9 mouse cellular contexts compared by ENCODE assay signal in genomic region chr16:17938821-17939220, GRCm38 (mm10). TPM values are rescaled to one million over a fixed set of nuclear protein-coding genes. Genes with fewer than 3 reads are reported as not detected.
DNase-seq lines count a peak whose midpoint lies in the region; ATAC-seq and TF ChIP-seq lines count a peak whose summit lies in the region.
"Had no signal": no experiment of that assay in that cellular context is flagged by ENCODE, and none has a peak within 500 bp of the region (broad histone marks: within the 10 kb centered on the region; RNA-seq: fewer than 3 reads in every experiment).

No protein-coding gene starts in this region.

- no peaks in the 10 kb centered on the region for H3K4me1 ChIP-seq in cerebellum, adult 2 months (ENCODE audit: control insufficient read depth, insufficient read depth, low read length)
- no peaks in the 10 kb centered on the region for H3K4me1 ChIP-seq in intestine, postnatal 0 days (replicated peaks; ENCODE audit: control insufficient read depth, insufficient read depth, low read length)

- WGBS in cerebellum, adult 2 months, result 6% methylated on average over 7 of the region's 7 CpGs
- 10% methylated on average over 7 of the region's 7 CpGs for WGBS in intestine, postnatal 0 days

- peak; percentile 94 for ATAC-seq in intestine, postnatal 0 days
- peak; percentile 88 for ATAC-seq in neutrophil, adult 5-6 weeks (ENCODE audit: extremely low read depth, insufficient number of reproducible peaks, low FRiP score, poor library complexity, severe bottlenecking)

- no peaks in the 10 kb centered on the region for H3K79me2 ChIP-seq in C2C12 (ENCODE audit: control insufficient read depth, insufficient read depth)

- H3ac ChIP-seq in C2C12 (ENCODE audit: control insufficient read depth, insufficient read length, low read depth), result no peak overlapping the region

- H3K36me3 ChIP-seq in C2C12 (ENCODE audit: control insufficient read depth, insufficient read depth), result no peaks in the 10 kb centered on the region
- no peaks in the 10 kb centered on the region for H3K36me3 ChIP-seq in intestine, postnatal 0 days (ENCODE audit: control insufficient read depth, insufficient read depth)

- no peaks in the 10 kb centered on the region for H3K9me3 ChIP-seq in intestine, postnatal 0 days (ENCODE audit: control insufficient read depth)

- no peak for TF ChIP-seq POLR2A in cerebellum, adult 2 months (IDR thresholded peaks at IDR 0.05; ENCODE audit: borderline replicate concordance, insufficient read depth, low read length)

- peaks cover 38% of the 10 kb centered on the region for H3K27me3 ChIP-seq in C2C12 (ENCODE audit: control insufficient read depth, insufficient read depth, insufficient read length)
- no peaks in the 10 kb centered on the region for H3K27me3 ChIP-seq in cerebellum, adult 2 months (ENCODE audit: control insufficient read depth, insufficient read depth, low read length)
- peaks cover 13% of the 10 kb centered on the region; the same call in 1 of the 2 replicates for H3K27me3 ChIP-seq in intestine, postnatal 0 days (replicated peaks; ENCODE audit: control insufficient read depth, insufficient read depth, low read length)

- H3K9ac ChIP-seq in intestine, postnatal 0 days (ENCODE audit: low read depth, low read length), result no peak overlapping the region

- H3K4me2 ChIP-seq in intestine, postnatal 0 days (replicated peaks; ENCODE audit: low read depth), result peak overlapping the region; percentile 27

- H3K27ac ChIP-seq in cerebellum, adult 2 months (ENCODE audit: insufficient read depth, low read length), result no peak overlapping the region
- peak overlapping the region; percentile 63; the same call in 1 of the 2 replicates for H3K27ac ChIP-seq in intestine, postnatal 0 days (ENCODE audit: low read depth, low read length)

- no peak overlapping the region for H3K4me3 ChIP-seq in C2C12 (ENCODE audit: insufficient read depth, poor library complexity, severe bottlenecking)
- no peak overlapping the region for H3K4me3 ChIP-seq in cerebellum, adult 2 months (replicated peaks; ENCODE audit: insufficient read depth, low read depth, low read length)
- no peak overlapping the region for H3K4me3 ChIP-seq in intestine, postnatal 0 days (ENCODE audit: low read depth, low read length)

- DNase-seq in MEL-GATA-1-ER (ENCODE audit: extremely low read depth, low read depth), result peak; percentile 76
- DNase-seq in cerebellum, adult 2 months, result peak; percentile 75 to 77
- DNase-seq in forelimb bud, embryonic 11.5 days (ENCODE audit: low read depth, low spot score), result peak; percentile 67
- DNase-seq in lung, adult 18-20 months, result peak; percentile 73 to 82
- DNase-seq in frontal cortex, postnatal 25 days (ENCODE audit: low spot score in 2 of 2), result no peak

- H3K79me3 ChIP-seq in C2C12 (ENCODE audit: low read depth), result no peaks in the 10 kb centered on the region

- peak; percentile 80 for TF ChIP-seq CTCF in C2C12 (IDR thresholded peaks at IDR 0.05; ENCODE audit: control insufficient read depth, insufficient read depth, insufficient read length)
- TF ChIP-seq CTCF in cerebellum, adult 2 months (IDR thresholded peaks at IDR 0.05; ENCODE audit: borderline replicate concordance, insufficient read depth, low read depth, low read length), result peak; percentile 80
- peak; percentile 91 for TF ChIP-seq CTCF in intestine, postnatal 0 days (IDR thresholded peaks at IDR 0.05; ENCODE audit: low read depth)

TF ChIP-seq in C2C12, 6 proteins besides CTCF, POLR2A, EP300 and RAD21:
- no peak for TF ChIP-seq FOSL1 (IDR thresholded peaks at IDR 0.05; ENCODE audit: insufficient read depth, low read length, poor library complexity, severe bottlenecking)

RNA-seq across cellular contexts. Expression of gene Slc25a1, which starts 10.8 kb away (rescaled TPM):
- polyA plus RNA-seq in C2C12 (2012; fragmentation: generic; extraction: Trizol), result 57.3 TPM
- polyA plus RNA-seq in cerebellum, adult 2 months (2012; rRNA removed), result 64.4 and 76.5 TPM in 2 replicates
- polyA plus RNA-seq in intestine, postnatal 0 days (2015; fragmentation: Nextera tagmentation; extraction: Ambion mirVana), result 236 and 245 TPM in 2 replicates
- total RNA-seq in neutrophil, adult 5-6 weeks (2017), result 18.0 and 20.4 TPM in 2 replicates

RNA-seq across cellular contexts. Expression of gene Gsc2, which starts 24.0 kb away (rescaled TPM):
- not detected for polyA plus RNA-seq in C2C12 (2012; fragmentation: generic; extraction: Trizol)
- polyA plus RNA-seq in cerebellum, adult 2 months (2012; rRNA removed), result not detected in 2 replicates
- polyA plus RNA-seq in intestine, postnatal 0 days (2015; fragmentation: Nextera tagmentation; extraction: Ambion mirVana), result not detected in 2 replicates
- not detected in 2 replicates for total RNA-seq in neutrophil, adult 5-6 weeks (2017)
- total RNA-seq: left cerebral cortex, postnatal 36 days had no signal

RNA-seq across cellular contexts. Expression of gene Ess2, which starts 27.7 kb away (rescaled TPM):
- polyA plus RNA-seq in C2C12 (2012; fragmentation: generic; extraction: Trizol), result 21.2 TPM
- polyA plus RNA-seq in cerebellum, adult 2 months (2012; rRNA removed), result 41.5 and 41.7 TPM in 2 replicates
- 12.2 and 12.5 TPM in 2 replicates for polyA plus RNA-seq in intestine, postnatal 0 days (2015; fragmentation: Nextera tagmentation; extraction: Ambion mirVana)
- 39.7 and 52.4 TPM in 2 replicates for total RNA-seq in neutrophil, adult 5-6 weeks (2017)

RNA-seq across cellular contexts. Expression of gene Tssk2, which starts 40.4 kb away (rescaled TPM):
- polyA plus RNA-seq in C2C12 (2012; fragmentation: generic; extraction: Trizol), result 0.05 TPM
- not detected in 2 replicates for polyA plus RNA-seq in cerebellum, adult 2 months (2012; rRNA removed)
- polyA plus RNA-seq in intestine, postnatal 0 days (2015; fragmentation: Nextera tagmentation; extraction: Ambion mirVana), result not detected in 2 replicates
- total RNA-seq in neutrophil, adult 5-6 weeks (2017), result not detected in 2 replicates
- total RNA-seq: left cerebral cortex, postnatal 36 days had no signal

RNA-seq across cellular contexts. Expression of gene Dgcr2, which starts 40.5 kb away (rescaled TPM):
- 41.9 TPM for polyA plus RNA-seq in C2C12 (2012; fragmentation: generic; extraction: Trizol)
- 145 and 162 TPM in 2 replicates for polyA plus RNA-seq in cerebellum, adult 2 months (2012; rRNA removed)
- 35.0 and 35.3 TPM in 2 replicates for polyA plus RNA-seq in intestine, postnatal 0 days (2015; fragmentation: Nextera tagmentation; extraction: Ambion mirVana)
- 40.7 and 57.5 TPM in 2 replicates for total RNA-seq in neutrophil, adult 5-6 weeks (2017)

Comparison
In these comparisons a context has a peak if more than half of its experiments do, and no peak if none do; other contexts are left out.
1. DNase-seq: peak in MEL-GATA-1-ER (single experiment), cerebellum, adult 2 months (2 of 2), forelimb bud, embryonic 11.5 days (single experiment) and lung, adult 18-20 months (2 of 2); none in frontal cortex, postnatal 25 days (0 of 2).
2. Peak in every context shown above with its lines, with median percentiles within 50 percentile points of each other: CTCF ChIP-seq.